Mouse (Mus musculus) heart, adult 2 months (tissue): ENCODE measurements around the gene Drc3. TPM values are rescaled to one million over a fixed set of nuclear protein-coding genes. Genes with fewer than 3 reads are reported as not detected.

Experiments used
- DNase-seq, 2 experiments: peaks; one replicate each; pipeline ENCODE4 v3.0.0; 2021
- H3K27ac ChIP-seq: fragments of 200-600 bp; 2 replicates; pipeline ENCODE4 v1.8.1; 2022
- H3K27me3 ChIP-seq: fragments of 200-500 bp; 2 replicates; pipeline ENCODE4 v1.6.1; 2012; ENCODE audit warnings: mild to moderate bottlenecking, low read length, inconsistent platforms, mixed read lengths; ENCODE audit not compliant: control insufficient read depth, insufficient read depth
- H3K36me3 ChIP-seq: fragments of 200-500 bp; 2 replicates; pipeline ENCODE4 v1.6.1; 2012; ENCODE audit warnings: low read length, inconsistent platforms; ENCODE audit not compliant: control insufficient read depth, insufficient read depth
- H3K4me1 ChIP-seq: fragments of 200-500 bp; 2 replicates; pipeline ENCODE4 v1.6.1; 2011; ENCODE audit warnings: low read length; ENCODE audit not compliant: control insufficient read depth, insufficient read depth
- H3K4me3 ChIP-seq: fragments of 200-600 bp; 2 replicates; pipeline ENCODE4 v1.8.1; 2022
- H3K79me2 ChIP-seq: fragments of 200-500 bp; replicated peaks from 2 replicates; pipeline ENCODE4 v1.6.1; 2012; ENCODE audit warnings: mild to moderate bottlenecking, inconsistent platforms, low read length, moderate library complexity, mixed read lengths; ENCODE audit not compliant: control insufficient read depth, insufficient read depth
- H3K9ac ChIP-seq: fragments of 200-500 bp; 2 replicates; pipeline ENCODE4 v1.6.1; 2012; ENCODE audit warnings: low read depth, mild to moderate bottlenecking, control low read depth, inconsistent platforms, low read length, mixed read lengths
- CTCF ChIP-seq: fragments of 200-600 bp; IDR thresholded peaks from 2 replicates; pipeline ENCODE4 v1.8.1; 2022; ENCODE audit warnings: antibody characterized with exemption, mild to moderate bottlenecking, moderate library complexity
- EP300 ChIP-seq: fragments of 200-500 bp; IDR thresholded peaks from 2 replicates; pipeline ENCODE4 v1.6.1; 2011; ENCODE audit warnings: low read depth, low read length, control low read depth; ENCODE audit not compliant: insufficient read depth
- POLR2A ChIP-seq: fragments of 200-500 bp; IDR thresholded peaks from 2 replicates; pipeline ENCODE4 v1.6.1; 2011; ENCODE audit warnings: mild to moderate bottlenecking, low read depth, low read length, control low read depth; ENCODE audit not compliant: insufficient read depth
- WGBS: fragments of 180-500 bp; shearing (Covaris S2); methylation state at CpG from one replicate; pipeline ENCODE4 v1.1.7; 2018; 5-methylcytosine and 5-hydroxymethylcytosine counted together
- intact Hi-C: fragments of 180-260 bp; cut with DNase I; formaldehyde crosslinking; loops from one replicate; pipeline ENCODE4 v1.15.1; 2025
- polyA plus RNA-seq: library from polyadenylated mRNA; depleted of rRNA; stranded (reverse); fragments of >200 nt; gene quantifications from 2 replicates; pipeline ENCODE4 v1.2.3, GENCODE M21; 2012
- total RNA-seq, 2 experiments: library from RNA; stranded (reverse); gene quantifications; 2 replicates each; pipeline ENCODE4 v1.2.3; 2021

The Drc3 gene
- total and polyA plus RNA-seq, 3 experiments = 1.6 to 4.1 (median 2.4) TPM

DNA sequence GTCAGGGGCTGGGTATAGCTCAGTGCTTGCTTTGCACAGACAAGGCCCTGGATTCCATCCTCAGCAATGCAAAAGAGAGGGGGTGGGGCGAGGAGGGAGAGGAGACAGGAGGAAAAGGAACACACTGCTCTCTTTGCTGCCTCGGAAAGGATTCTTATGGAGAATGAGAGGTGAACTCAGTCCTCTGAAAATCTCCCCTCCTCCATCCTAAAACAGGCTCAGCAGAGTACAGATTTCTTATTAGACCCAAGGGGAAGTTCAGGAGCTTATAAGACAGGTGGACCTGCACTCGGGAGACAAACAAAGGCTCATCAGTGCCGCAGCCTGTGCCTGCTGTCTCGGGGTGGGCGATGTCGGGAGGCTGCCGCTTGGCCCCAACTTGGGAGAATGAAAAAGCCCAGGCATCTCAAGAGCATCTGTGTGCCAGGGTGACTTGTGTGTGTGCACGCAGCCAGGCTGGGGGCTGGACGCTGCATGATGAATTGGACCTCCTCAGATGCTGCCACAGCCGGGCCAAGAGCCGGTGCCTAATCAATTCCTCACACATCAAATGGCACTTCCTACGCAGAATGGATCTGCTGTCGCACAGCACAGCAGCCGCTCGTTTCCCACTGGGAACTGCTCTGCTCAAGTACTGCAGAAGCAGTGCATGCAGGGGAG lies 31.8 kb downstream of the Drc3 start:
- H3K4me3 ChIP-seq = no peak overlapping the region
- intact Hi-C loops = no loop called here
- no peak for DNase-seq
- no peaks in the 10 kb centered on the region for H3K36me3 ChIP-seq
- H3K79me2 ChIP-seq = no peaks in the 10 kb centered on the region
- no peak overlapping the region for H3K27ac ChIP-seq
- 18% methylated on average over 16 of the region's 16 CpGs for WGBS
- no peaks in the 10 kb centered on the region for H3K27me3 ChIP-seq
- H3K9ac ChIP-seq = no peak overlapping the region
- TF ChIP-seq POLR2A = no peak
- TF ChIP-seq CTCF = no peak
- TF ChIP-seq EP300 = no peak
- no peaks in the 10 kb centered on the region for H3K4me1 ChIP-seq

DNA sequence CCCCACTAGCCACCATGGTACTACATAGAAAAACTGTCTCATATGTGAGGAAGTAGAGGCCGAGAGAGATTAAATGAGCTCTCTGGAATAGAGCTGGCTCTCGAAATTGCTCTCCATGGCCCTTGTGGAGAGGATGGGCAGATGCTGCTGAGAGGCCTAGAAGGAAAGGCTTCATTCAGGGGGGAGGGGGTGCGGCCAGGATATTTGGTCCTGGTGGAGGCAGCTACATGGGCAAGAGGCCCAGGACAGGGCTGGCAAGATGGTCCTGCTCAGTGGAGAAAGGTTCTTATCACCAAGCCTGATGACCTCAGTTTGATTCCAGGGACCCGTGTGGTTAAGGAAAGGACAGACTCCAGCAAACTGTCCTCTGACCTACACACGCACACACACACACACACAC lies 32.8 kb downstream of the Drc3 start:
- no peak overlapping the region for H3K27ac ChIP-seq
- H3K9ac ChIP-seq = no peak overlapping the region
- no peak for TF ChIP-seq CTCF
- no peak for TF ChIP-seq POLR2A
- no peak for TF ChIP-seq EP300
- no peaks in the 10 kb centered on the region for H3K79me2 ChIP-seq
- H3K4me3 ChIP-seq = no peak overlapping the region
- H3K27me3 ChIP-seq = no peaks in the 10 kb centered on the region
- 76% methylated on average over 5 of the region's 5 CpGs for WGBS
- no peaks in the 10 kb centered on the region for H3K4me1 ChIP-seq
- no peak for DNase-seq
- H3K36me3 ChIP-seq = no peaks in the 10 kb centered on the region
- intact Hi-C loops = no loop called here

DNA sequence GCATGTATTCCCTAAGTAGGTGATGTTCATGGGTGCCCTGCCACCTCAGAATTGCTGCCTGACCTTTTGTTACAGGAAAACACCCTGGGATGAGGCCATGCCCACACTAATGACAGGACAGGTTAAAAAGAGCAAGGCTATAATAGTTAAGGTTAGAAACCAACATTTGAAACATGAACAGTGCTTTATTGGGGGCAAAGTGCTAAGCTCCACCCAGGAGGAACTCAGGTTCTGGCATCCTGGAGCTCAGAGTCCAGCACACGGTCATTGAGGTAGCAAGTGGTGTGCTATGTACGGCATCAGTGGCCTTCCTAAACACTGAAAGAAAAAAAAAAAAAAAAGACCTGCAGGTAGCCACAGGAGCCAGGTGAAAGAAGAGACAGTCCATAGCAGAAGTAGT lies 34.8 kb downstream of the Drc3 start:
- 86% methylated on average over 2 of the region's 2 CpGs for WGBS

DNA sequence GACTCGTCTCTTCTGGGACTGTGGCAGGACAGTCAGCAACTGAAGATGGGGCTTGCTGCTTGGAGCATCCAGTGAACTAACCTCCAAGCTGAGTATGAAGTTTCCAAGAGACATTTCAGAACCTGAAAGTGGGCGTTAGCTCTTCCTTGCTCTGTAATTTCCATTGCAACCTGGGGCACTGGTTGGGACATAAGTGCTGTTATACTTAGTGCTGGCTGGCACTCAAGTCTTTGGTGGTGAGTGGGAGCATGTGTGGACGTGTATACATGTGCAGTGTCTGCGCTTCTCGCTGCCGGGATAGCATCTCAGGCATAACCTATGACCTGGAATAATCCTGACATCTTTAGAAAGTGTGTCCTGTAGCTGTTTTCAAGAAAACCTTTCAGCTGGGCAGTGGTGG lies 38.2 kb downstream of the Drc3 start:
- no peaks in the 10 kb centered on the region for H3K4me1 ChIP-seq
- no peaks in the 10 kb centered on the region for H3K79me2 ChIP-seq
- DNase-seq = no peak
- H3K27ac ChIP-seq = no peak overlapping the region
- WGBS = 70% methylated on average over 6 of the region's 6 CpGs
- H3K36me3 ChIP-seq = no peaks in the 10 kb centered on the region
- TF ChIP-seq POLR2A (no peak), CTCF (no peak), EP300 (no peak)
- no peak overlapping the region for H3K9ac ChIP-seq
- intact Hi-C loops = no loop called here
- H3K27me3 ChIP-seq = no peaks in the 10 kb centered on the region
- H3K4me3 ChIP-seq = no peak overlapping the region

More for the DNA sequence above, 34.8 kb downstream of the Drc3 start:
- H3K9ac ChIP-seq = no peak overlapping the region
- H3K4me1 ChIP-seq = no peaks in the 10 kb centered on the region
- intact Hi-C loops = no loop called here
- no peaks in the 10 kb centered on the region for H3K79me2 ChIP-seq
- no peaks in the 10 kb centered on the region for H3K27me3 ChIP-seq
- no peaks in the 10 kb centered on the region for H3K36me3 ChIP-seq
- H3K4me3 ChIP-seq = no peak overlapping the region
- TF ChIP-seq CTCF = no peak
- no peak for TF ChIP-seq POLR2A
- no peak for TF ChIP-seq EP300
- H3K27ac ChIP-seq = no peak overlapping the region
- no peak for DNase-seq

DNA sequence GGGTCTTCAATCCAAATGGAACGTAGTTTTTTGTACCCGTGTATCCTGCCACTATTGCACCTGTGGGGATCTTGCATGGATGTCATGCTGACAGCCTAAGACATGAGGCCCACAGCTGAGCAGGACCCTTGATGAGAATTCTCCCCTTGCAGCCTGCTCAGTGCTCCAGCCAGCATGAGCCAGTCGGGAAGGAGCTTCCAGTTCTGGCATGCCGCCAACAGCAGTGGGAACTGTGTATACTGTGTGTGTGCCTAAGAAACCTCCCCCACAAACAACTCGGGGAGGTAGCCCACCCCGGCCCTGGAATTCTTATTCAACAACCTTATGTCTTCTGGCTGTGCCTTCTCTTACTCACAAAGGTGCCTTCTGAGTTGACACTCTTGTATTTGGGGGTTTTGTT lies 43.4 kb downstream of the Drc3 start:
- WGBS = 44% methylated on average over 6 of the region's 6 CpGs
- Histone ChIP-seq H3K79me2 (no peaks in the 10 kb centered on the region), H3K27ac (no peak overlapping the region), H3K4me1 (no peaks in the 10 kb centered on the region), H3K27me3 (no peaks in the 10 kb centered on the region), H3K36me3 (no peaks in the 10 kb centered on the region), H3K9ac (no peak overlapping the region), H3K4me3 (no peak overlapping the region)
- no peak for TF ChIP-seq CTCF
- no peak for TF ChIP-seq POLR2A
- no peak for TF ChIP-seq EP300
- DNase-seq = peak in 1 of 2 experiments; percentile 23
- intact Hi-C loops = no loop called here

DNA sequence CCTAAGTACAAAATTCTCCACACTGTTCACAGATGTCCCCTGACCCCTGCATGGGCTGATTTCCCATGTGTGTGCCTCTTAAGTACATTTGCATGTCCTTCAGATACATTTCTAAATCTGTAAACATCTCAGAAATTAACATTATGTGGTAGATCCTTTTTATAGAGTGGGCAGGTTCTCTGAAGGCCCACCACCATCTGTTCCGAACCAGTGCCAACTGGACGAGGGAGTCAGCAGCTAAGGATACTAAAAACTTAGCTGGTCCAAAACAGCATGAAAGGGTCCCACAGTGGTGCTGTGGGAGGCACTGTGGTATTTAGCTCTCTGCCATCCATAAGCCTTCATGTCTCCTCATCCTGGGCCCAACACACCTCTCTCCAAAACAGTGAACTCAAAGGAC lies 44.0 kb downstream of the Drc3 start:
- no peaks in the 10 kb centered on the region for H3K79me2 ChIP-seq
- no peaks in the 10 kb centered on the region for H3K36me3 ChIP-seq
- H3K27ac ChIP-seq = no peak overlapping the region
- DNase-seq = no peak
- TF ChIP-seq POLR2A = no peak
- no peak for TF ChIP-seq EP300
- H3K27me3 ChIP-seq = no peaks in the 10 kb centered on the region
- no peak overlapping the region for H3K9ac ChIP-seq
- no peak overlapping the region for H3K4me3 ChIP-seq
- WGBS = 89% methylated on average over 2 of the region's 2 CpGs
- no peaks in the 10 kb centered on the region for H3K4me1 ChIP-seq
- intact Hi-C loops = no loop called here
